In genomic region chr6:92383196-92383782, GRCm38 (mm10) we compare ENCODE assay signal across 10 mouse cellular contexts.
DNase-seq lines count a peak whose midpoint lies in the region; ATAC-seq and TF ChIP-seq lines count a peak whose summit lies in the region.
"Had no signal": no experiment of that assay in that cellular context is flagged by ENCODE, and none has a peak within 500 bp of the region (broad histone marks: within the 10 kb centered on the region; RNA-seq: fewer than 3 reads in every experiment).

No protein-coding gene starts in this region.

- no peaks in the 10 kb centered on the region for H3K4me1 ChIP-seq in kidney, postnatal 0 days (replicated peaks; ENCODE audit: insufficient read depth, low read length)
- no peaks in the 10 kb centered on the region for H3K4me1 ChIP-seq in liver, embryonic 11.5 days (replicated peaks; ENCODE audit: control insufficient read depth, insufficient read depth, low read length)
- H3K4me1 ChIP-seq in lung, adult 2 months (ENCODE audit: control insufficient read depth, insufficient read depth, low read length): no peaks in the 10 kb centered on the region

- no peak overlapping the region for H3K27ac ChIP-seq in kidney, postnatal 0 days
- H3K27ac ChIP-seq in left cerebral cortex, adult 2 months: peak overlapping the region; percentile 50; the same call in 1 of the 2 replicates
- no peak overlapping the region for H3K27ac ChIP-seq in liver, embryonic 11.5 days (ENCODE audit: low read depth, low read length)
- H3K27ac ChIP-seq: liver, embryonic 14.5 days had no signal

- H3K9ac ChIP-seq in kidney, postnatal 0 days (ENCODE audit: low read depth, low read length): no peak overlapping the region
- no peak overlapping the region for H3K9ac ChIP-seq in liver, embryonic 11.5 days (ENCODE audit: low read depth, low read length)
- H3K9ac ChIP-seq: liver, embryonic 14.5 days had no signal

- no peak for TF ChIP-seq CTCF in kidney, postnatal 0 days (IDR thresholded peaks at IDR 0.05; ENCODE audit: low read depth)
- TF ChIP-seq CTCF in left cerebral cortex, adult 2 months (IDR thresholded peaks at IDR 0.05): no peak
- no peak for TF ChIP-seq CTCF in lung, adult 2 months (IDR thresholded peaks at IDR 0.05; ENCODE audit: insufficient read depth, low read length)

- intact Hi-C loops in left cerebral cortex, adult 2 months (cut with DNase I): no loop called here

- no peaks in the 10 kb centered on the region for H3K36me3 ChIP-seq in kidney, postnatal 0 days (ENCODE audit: insufficient read depth, low read length)
- H3K36me3 ChIP-seq in liver, embryonic 11.5 days (ENCODE audit: control insufficient read depth, insufficient read depth, low read length): no peaks in the 10 kb centered on the region

- DNase-seq in kidney, postnatal 0 days (ENCODE audit: low spot score): peak; percentile 55
- no peak for DNase-seq in kidney, adult 18-20 months
- DNase-seq in embryo, embryonic 9.5 days (ENCODE audit: extremely low spot score): peak; percentile 4
- peak; percentile 43 to 52 for DNase-seq in left cerebral cortex, adult 2 months (ENCODE audit: extremely low spot score in 1 of 2, low spot score in 2 of 2)
- DNase-seq in right cerebral cortex, adult 2 months (ENCODE audit: low spot score in 2 of 2): peak; percentile 63 to 64
- no peak for DNase-seq in liver, embryonic 11.5 days (ENCODE audit: low spot score)
- DNase-seq in lung, adult 2 months: no peak
- DNase-seq: heart, adult 18-20 months had no signal

- no peak overlapping the region for H3K4me2 ChIP-seq in kidney, postnatal 0 days (ENCODE audit: low read length)
- no peak overlapping the region for H3K4me2 ChIP-seq in liver, embryonic 11.5 days

- no peaks in the 10 kb centered on the region for H3K27me3 ChIP-seq in kidney, postnatal 0 days (ENCODE audit: insufficient read depth, low read length)
- no peaks in the 10 kb centered on the region for H3K27me3 ChIP-seq in liver, embryonic 11.5 days (replicated peaks; ENCODE audit: control insufficient read depth, insufficient read depth, low read length)

- ATAC-seq in kidney, postnatal 0 days (replicated peaks; ENCODE audit: low FRiP score, low read depth): no peak
- no peak for ATAC-seq in liver, embryonic 11.5 days (replicated peaks; ENCODE audit: low FRiP score)
- ATAC-seq: CD4-positive, CD25-positive, alpha-beta regulatory T cell, adult 4 months had no signal

- no peaks in the 10 kb centered on the region for H3K9me3 ChIP-seq in kidney, postnatal 0 days (replicated peaks; ENCODE audit: low read length)
- no peaks in the 10 kb centered on the region for H3K9me3 ChIP-seq in liver, embryonic 11.5 days (ENCODE audit: control insufficient read depth, low read length)

- TF ChIP-seq POLR2A in lung, adult 2 months (IDR thresholded peaks at IDR 0.05; ENCODE audit: borderline replicate concordance, extremely low read depth, low read depth, low read length): no peak

- WGBS in kidney, postnatal 0 days: 32% methylated on average over 14 of the region's 14 CpGs
- 75% methylated on average over 14 of the region's 14 CpGs for WGBS in liver, embryonic 11.5 days
- WGBS in lung, adult 2 months: 80% methylated on average over 14 of the region's 14 CpGs

- no peak overlapping the region for H3K4me3 ChIP-seq in kidney, postnatal 0 days (replicated peaks; ENCODE audit: low read depth, low read length)
- no peak overlapping the region for H3K4me3 ChIP-seq in left cerebral cortex, adult 2 months
- H3K4me3 ChIP-seq in liver, embryonic 11.5 days (ENCODE audit: low read depth, low read length): no peak overlapping the region
- no peak overlapping the region for H3K4me3 ChIP-seq in lung, adult 2 months (replicated peaks; ENCODE audit: extremely low read depth, low read depth, low read length)

Comparison
In these comparisons a context has a peak if more than half of its experiments do, and no peak if none do; other contexts are left out.
1. DNase-seq: peak in kidney, postnatal 0 days (single experiment), embryo, embryonic 9.5 days (single experiment), left cerebral cortex, adult 2 months (2 of 2) and right cerebral cortex, adult 2 months (2 of 2); none in kidney, adult 18-20 months (single experiment), liver, embryonic 11.5 days (single experiment) and lung, adult 2 months (single experiment).